Mouse (Mus musculus) stomach, postnatal 0 days (tissue): ENCODE data around the gene Cct3.

Source experiments
- CTCF ChIP-seq: IDR thresholded peaks from 2 replicates; pipeline ENCODE4 v1.5.1; 2016; ENCODE audit warnings: antibody characterized with exemption, low read depth, mild to moderate bottlenecking, moderate library complexity
- EP300 ChIP-seq: optimal IDR thresholded peaks from 2 replicates; pipeline ENCODE3; 2016; ENCODE audit warnings: antibody characterized with exemption

DNA sequence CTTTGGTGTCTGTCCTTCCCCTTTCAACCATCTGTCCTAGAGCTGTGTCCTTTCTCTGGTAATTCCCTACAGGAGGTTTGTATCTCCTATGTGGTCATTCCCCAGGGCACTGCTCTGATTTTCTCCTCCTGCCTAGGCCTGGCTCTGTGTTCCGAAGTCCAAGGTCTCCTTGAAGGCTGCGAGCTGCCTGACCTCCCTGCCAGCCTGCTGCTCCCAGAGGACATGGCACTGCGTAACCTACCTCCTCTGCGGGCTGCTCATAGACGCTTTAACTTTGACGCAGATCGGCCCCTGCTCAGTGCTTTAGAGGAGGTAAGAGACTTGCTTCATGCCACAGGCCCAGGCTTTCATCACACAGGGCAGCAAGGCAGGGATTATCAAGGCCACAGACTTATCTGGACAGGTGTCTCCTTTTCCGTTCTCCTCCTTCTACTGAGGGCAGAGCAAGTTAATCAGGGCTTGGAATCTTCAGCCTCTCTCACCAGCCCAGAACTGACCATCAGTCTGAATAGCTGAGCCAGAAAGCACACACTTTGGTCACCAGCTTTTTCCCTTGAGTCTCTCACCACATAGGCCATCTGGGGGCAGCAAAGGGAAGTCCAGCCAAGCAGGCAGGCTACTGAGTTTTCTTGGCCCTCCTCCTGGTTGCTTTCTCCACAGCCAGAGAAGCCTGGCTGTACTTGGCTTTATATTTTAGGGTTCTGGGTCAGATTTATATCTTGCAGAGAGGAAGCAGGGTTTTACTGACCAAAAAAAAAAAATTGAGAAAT lies 57.7 kb downstream of the Cct3 start:
- no peak for TF ChIP-seq EP300
- TF ChIP-seq CTCF = peak; percentile 49
